In genomic region chr17:71102571-71103551, GRCm38 (mm10) we compare ENCODE assay signal across 8 mouse cellular contexts.
DNase-seq lines count a peak whose midpoint lies in the region; ATAC-seq lines count a peak whose summit lies in the region.

No protein-coding gene starts in this region.

- no peak overlapping the region for H3K4me2 ChIP-seq in limb, embryonic 12.5 days
- peak overlapping the region; percentile 18; the same call in 1 of the 2 replicates for H3K4me2 ChIP-seq in stomach, embryonic 16.5 days (ENCODE audit: low read depth, low read length)

- no peaks in the 10 kb centered on the region for H3K27me3 ChIP-seq in limb, embryonic 12.5 days
- H3K27me3 ChIP-seq in stomach, embryonic 16.5 days (ENCODE audit: control insufficient read depth, insufficient read depth, low read length): no peaks in the 10 kb centered on the region

- H3K9me3 ChIP-seq in limb, embryonic 12.5 days: no peaks in the 10 kb centered on the region
- no peaks in the 10 kb centered on the region for H3K9me3 ChIP-seq in stomach, embryonic 16.5 days (replicated peaks; ENCODE audit: control insufficient read depth, low read length)

- peak; percentile 11 for DNase-seq in ovary, postnatal 14 days (ENCODE audit: low spot score)
- DNase-seq in ovary, postnatal 36 days (ENCODE audit: low spot score): no peak
- peak; percentile 48 for DNase-seq in forelimb bud, embryonic 11.5 days (ENCODE audit: low read depth, low spot score)
- DNase-seq in adrenal gland, postnatal 14 days: no peak
- no peak for DNase-seq in thymus, postnatal 10 days (ENCODE audit: low spot score in 2 of 2)

- peak overlapping the region; percentile 31 for H3K27ac ChIP-seq in limb, embryonic 12.5 days
- H3K27ac ChIP-seq in stomach, embryonic 16.5 days (ENCODE audit: low read length): no peak overlapping the region; the same call in none of the 2 replicates

- no peak overlapping the region for H3K9ac ChIP-seq in limb, embryonic 12.5 days (replicated peaks)
- H3K9ac ChIP-seq in stomach, embryonic 16.5 days (ENCODE audit: low read length): peak overlapping the region; percentile 5; the same call in 1 of the 2 replicates

- ATAC-seq in limb, embryonic 12.5 days (ENCODE audit: insufficient number of reproducible peaks, insufficient read depth, low FRiP score, low TSS enrichment, low read depth): peak; percentile 26; the same call in 1 of the 2 replicates
- ATAC-seq in stomach, embryonic 16.5 days (ENCODE audit: insufficient read depth, low FRiP score): peak; percentile 66; the same call in 1 of the 2 replicates
- ATAC-seq in cerebellum, adult (ENCODE audit: insufficient number of reproducible peaks, low FRiP score, low TSS enrichment): no peak

- H3K4me1 ChIP-seq in limb, embryonic 12.5 days (replicated peaks): peaks cover 14% of the 10 kb centered on the region
- no peaks in the 10 kb centered on the region for H3K4me1 ChIP-seq in stomach, embryonic 16.5 days (ENCODE audit: control insufficient read depth, insufficient read depth, low read length)

- 20% methylated on average over 17 of the region's 17 CpGs for WGBS in limb, embryonic 12.5 days
- WGBS in stomach, embryonic 16.5 days: 29% methylated on average over 17 of the region's 17 CpGs

- H3K4me3 ChIP-seq in limb, embryonic 12.5 days (replicated peaks): no peak overlapping the region
- no peak overlapping the region for H3K4me3 ChIP-seq in stomach, embryonic 16.5 days (replicated peaks; ENCODE audit: low read length)

- H3K36me3 ChIP-seq in limb, embryonic 12.5 days: no peaks in the 10 kb centered on the region
- H3K36me3 ChIP-seq in stomach, embryonic 16.5 days (ENCODE audit: control insufficient read depth, insufficient read depth, low read length): no peaks in the 10 kb centered on the region

Comparison
In these comparisons a context has a peak if more than half of its experiments do, and no peak if none do; other contexts are left out.
1. DNase-seq: peak in ovary, postnatal 14 days (single experiment) and forelimb bud, embryonic 11.5 days (single experiment); none in ovary, postnatal 36 days (single experiment), adrenal gland, postnatal 14 days (single experiment) and thymus, postnatal 10 days (0 of 2).